Mouse (Mus musculus) neutrophil, adult 5-6 weeks (primary cell): Measurements from ENCODE around the gene Ggct. TPM values are rescaled to one million over a fixed set of nuclear protein-coding genes. Genes with fewer than 3 reads are reported as not detected.

Source experiments
- ATAC-seq: fragments of 151-379, 151-347 bp; 2 replicates; pipeline ENCODE4 v1.8.0; 2017; ENCODE audit warnings: mild to moderate bottlenecking, moderate TSS enrichment; ENCODE audit not compliant: insufficient number of reproducible peaks, poor library complexity, low FRiP score, severe bottlenecking; ENCODE audit errors: extremely low read depth
- total RNA-seq: library from RNA; stranded (forward); fragments of 200-1000 nt; gene quantifications from 2 replicates; pipeline ENCODE4 v1.2.3, GENCODE M21; 2017

The Ggct gene
- total RNA-seq, 1 experiment from 2014 or later, result 35.7 TPM

GRCm38 (mm10) chr6:55002438-55002837, 9.7 kb upstream of the Ggct start:
- ATAC-seq, result no peak

DNA sequence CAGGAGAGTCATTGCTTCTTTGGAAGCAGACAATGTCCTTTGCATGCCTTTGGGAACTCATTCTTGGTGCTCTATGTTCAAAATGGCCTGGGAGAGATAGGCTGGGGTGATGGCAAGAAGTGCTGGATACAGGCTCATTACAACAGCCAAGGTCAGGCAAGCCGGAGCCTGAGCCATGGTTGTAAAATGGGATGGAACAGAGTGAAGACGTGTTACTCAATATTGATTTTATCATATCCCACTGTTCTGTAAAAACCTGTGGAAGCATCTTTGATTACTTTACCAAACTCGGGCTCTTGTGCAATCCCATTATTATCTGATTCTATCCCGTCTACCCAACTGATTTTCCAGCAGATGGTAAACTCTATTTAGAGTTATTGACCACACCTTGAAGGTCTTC, 8.6 kb upstream of the Ggct start:
- no peak for ATAC-seq

- ATAC-seq, result no peak
Observed at GRCm38 (mm10) chr6:54997726-54998125, 5.0 kb upstream of the Ggct start.

GRCm38 (mm10) chr6:54996361-54996760, 3.6 kb upstream of the Ggct start:
- no peak for ATAC-seq

GRCm38 (mm10) chr6:54992141-54992540, 609 bp downstream of the Ggct start:
- no peak for ATAC-seq

DNA sequence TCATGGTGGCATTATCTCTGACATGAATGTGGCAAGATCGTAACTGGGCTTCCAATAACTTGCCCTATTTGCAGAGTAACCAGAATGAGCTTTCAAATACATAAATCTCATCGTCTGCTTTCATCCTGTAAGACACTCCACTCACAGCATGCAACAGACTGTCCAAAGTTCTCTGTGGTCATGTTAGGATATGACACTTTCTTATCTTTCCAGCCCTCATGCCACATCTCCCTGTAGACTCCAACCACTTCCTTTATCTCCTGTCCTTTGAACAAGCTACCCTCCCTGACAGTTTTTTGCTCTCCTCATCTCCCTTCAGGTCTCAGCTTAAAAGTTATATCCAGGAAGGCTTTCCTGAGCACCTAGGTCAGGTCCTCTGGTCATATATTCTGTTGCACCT, 1.6 kb downstream of the Ggct start:
- no peak for ATAC-seq

GRCm38 (mm10) chr6:54988141-54988540, 4.6 kb downstream of the Ggct start:
- ATAC-seq, result no peak

- no peak for ATAC-seq
Observed at GRCm38 (mm10) chr6:54984096-54984495, 8.7 kb downstream of the Ggct start.

DNA sequence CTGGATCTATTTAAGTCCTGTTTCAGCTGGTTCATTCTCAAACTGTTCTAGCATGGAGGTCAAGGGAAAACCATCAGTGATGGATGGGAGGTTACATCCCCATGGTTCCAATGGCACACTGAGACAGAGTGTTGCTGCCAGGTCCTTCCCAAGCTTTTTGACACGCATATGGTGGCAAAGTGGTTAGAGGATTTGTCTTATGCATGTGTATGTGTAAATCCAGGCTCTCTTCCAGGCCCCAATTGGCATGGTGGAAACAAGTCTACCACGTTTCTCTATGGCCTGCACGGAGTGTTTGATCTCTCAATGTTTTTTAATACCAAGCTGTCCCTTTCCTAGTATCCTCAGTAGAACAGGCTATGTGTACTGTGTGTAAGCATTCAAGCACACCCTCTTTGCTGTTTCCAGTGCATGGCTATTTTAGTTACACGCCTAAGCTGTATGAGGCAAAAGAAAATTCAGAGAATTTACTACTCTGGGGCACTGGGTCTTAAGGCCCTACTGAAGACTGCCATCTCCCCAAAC, 9.2 kb downstream of the Ggct start:
- no peak for ATAC-seq

GRCm38 (mm10) chr6:54979426-54979825, 13.3 kb downstream of the Ggct start:
- no peak for ATAC-seq

GRCm38 (mm10) chr6:54975616-54976015, 17.1 kb downstream of the Ggct start:
- no peak for ATAC-seq

DNA sequence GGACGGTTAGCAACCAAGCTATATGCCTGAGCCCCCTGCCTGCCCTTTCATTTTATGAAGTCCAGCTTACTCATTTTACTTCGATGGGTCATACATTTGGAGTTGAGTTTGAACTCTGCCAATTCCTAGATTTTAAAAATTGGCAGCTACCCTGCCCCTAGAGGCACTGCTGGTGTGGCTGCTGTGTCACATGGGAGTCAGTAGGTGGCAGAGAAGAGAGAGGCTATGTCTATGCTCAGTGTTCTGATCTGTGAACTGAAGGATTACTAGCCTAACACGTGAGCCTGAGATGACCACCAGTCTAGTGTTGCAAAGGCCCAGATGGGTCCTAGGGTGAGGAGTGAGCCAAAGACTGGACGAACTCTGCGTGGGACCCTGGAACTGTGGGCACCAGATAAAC, 18.2 kb downstream of the Ggct start:
- peak; percentile 46; the same call in 1 of the 2 replicates for ATAC-seq

DNA sequence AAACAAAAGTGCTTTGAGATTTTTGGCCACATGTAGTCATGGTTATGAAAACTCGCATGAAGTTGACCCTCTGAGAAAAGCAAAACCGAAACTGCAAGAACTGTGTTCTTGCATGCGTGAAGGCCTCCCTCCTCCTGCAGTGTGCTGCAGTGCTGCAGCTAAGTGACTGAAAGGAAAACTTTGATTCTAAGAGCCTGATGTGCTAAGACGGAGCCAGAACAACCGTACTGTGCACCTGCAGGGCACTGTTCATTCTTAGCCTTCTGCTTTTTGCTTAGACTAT, 19.9 kb downstream of the Ggct start:
- peak; percentile 45; the same call in 1 of the 2 replicates for ATAC-seq

DNA sequence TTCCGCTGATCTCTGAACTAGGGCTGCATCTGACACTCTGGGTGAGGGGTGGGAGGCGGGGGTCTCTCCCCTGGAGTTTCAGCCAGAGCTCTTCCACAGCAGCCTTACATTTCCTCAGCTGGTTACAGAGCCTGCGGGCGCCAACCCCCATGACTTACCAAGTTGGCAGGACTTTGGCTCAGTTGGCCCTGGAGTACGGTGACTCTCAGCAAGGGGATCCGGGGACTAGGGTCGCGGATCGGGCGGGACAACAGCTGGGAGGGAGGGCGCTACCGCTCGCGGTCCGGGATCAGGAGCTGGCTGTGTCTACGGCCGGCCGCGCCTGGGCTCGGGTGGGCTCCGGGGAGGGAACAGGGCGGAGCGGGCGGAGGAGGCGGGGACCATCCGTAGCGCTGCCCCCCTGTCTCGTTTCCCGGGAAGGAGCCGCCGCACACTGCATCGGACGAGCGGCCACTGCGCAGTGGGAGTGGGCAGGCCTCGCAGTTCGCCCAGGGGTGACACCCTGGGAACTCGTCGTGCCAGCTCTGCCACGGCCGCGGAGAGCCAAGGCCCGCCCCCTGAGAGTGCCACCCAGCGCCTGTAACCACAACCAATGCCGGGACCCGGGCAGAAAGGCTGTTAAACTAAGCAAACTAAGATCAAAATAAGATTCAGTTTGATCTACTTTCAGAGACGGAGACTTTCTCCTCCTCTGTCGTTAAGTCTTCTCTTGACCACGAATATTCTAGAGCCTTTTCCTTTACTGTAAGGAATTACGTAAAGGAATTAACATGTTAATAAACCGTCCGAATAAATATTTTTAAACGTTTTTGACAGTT, 20.4 kb downstream of the Ggct start, which contains the start of gene Nod1:
Nod1 (minus strand) TSS at position 502 of the 818 bp plus-strand sequence.
- peak; percentile 71 for ATAC-seq

GRCm38 (mm10) chr6:54971731-54972110, 21.0 kb downstream of the Ggct start:
- ATAC-seq, result no peak

DNA sequence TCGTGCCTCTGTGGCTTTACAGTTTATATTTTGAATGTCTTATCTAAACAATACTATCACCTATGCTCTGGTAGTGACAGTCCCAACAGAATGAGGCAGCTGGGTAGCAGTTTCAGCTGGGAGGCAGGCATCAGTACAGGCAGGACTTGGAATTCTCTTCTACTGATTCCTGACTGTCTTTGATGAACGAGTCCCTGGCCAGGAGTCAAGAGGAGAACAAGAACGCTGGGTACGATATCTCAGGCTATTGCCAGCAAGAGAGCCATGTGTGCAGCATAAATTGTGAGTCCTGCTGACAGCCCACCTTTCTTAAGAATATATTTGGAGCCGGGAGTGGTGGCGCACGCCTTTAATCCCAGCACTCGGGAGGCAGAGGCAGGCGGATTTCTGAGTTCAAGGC, 22.2 kb downstream of the Ggct start:
- no peak for ATAC-seq

DNA sequence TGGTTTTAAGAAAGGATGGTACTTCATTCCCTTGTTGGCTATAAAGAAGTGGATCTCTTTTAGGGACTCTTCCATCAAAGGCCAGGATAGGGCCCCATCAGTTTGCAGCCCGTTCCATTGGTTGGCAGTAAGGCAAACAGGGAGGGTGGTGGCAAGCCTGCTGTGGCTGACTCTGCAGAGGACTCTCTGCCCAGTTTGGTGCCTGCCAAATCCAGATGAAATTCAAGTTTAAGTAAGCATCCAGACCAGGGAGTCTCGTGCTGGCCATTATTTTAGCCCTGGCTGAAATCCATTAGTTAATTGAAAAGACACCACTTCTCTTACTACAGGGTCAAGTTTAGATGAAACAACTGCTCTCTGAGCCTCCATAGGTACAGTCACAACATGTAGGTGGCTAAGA, 22.9 kb downstream of the Ggct start:
- ATAC-seq, result no peak

- ATAC-seq, result no peak
Observed at GRCm38 (mm10) chr6:54967591-54967990, 25.2 kb downstream of the Ggct start.

- peak; percentile 24; the same call in 1 of the 2 replicates for ATAC-seq
Observed at GRCm38 (mm10) chr6:54965234-54965633, 27.5 kb downstream of the Ggct start.

DNA sequence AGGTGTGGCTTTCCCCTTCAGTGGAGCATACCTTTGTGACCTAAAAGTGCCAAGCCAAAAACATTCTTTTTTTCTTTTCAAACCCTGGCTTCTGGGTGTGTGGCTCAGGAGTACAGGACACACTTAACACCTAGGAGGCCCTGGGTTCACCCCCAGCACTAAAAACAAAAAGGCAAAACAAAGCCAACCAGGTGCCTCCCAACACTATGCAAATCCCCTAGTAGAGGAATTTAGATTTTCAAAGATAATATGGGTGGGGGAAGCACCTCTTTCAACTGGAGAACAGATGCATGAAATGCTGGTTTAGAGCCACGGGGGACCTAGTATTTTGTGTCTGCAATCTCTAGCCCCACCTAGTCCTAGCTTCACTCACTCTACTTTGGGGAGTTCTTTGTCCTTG, 28.0 kb downstream of the Ggct start:
- peak; percentile 59 for ATAC-seq

- ATAC-seq, result no peak
Observed at GRCm38 (mm10) chr6:54963599-54963998, 29.2 kb downstream of the Ggct start.
